Mouse (Mus musculus): Measurements from ENCODE around the gene Dennd6a.

GRCm38 (mm10) chr14:26531410-26532313 lies 42.0 kb upstream of the Dennd6a start:
- no peak for TF ChIP-seq POLR2A (IDR thresholded peaks at IDR 0.05; ENCODE audit: borderline replicate concordance, low read depth, low read length)
- TF ChIP-seq CTCF (IDR thresholded peaks at IDR 0.05; ENCODE audit: low read depth, low read length), result no peak

Measured in bone marrow macrophage, adult 2 months (primary cell).